Mouse (Mus musculus) midbrain, embryonic 16.5 days (tissue): ENCODE measurements around the gene Snf8. TPM values are rescaled to one million over a fixed set of nuclear protein-coding genes. Genes with fewer than 3 reads are reported as not detected.

Experiments
- polyA plus RNA-seq: library from polyadenylated mRNA; unstranded; fragments of >200 nt; fragmentation: Nextera tagmentation; extraction: Ambion mirVana; gene quantifications from 2 replicates; pipeline ENCODE4 v1.2.1, GENCODE M21; 2015

Snf8 gene
- polyA plus RNA-seq, 1 experiment from 2014 or later = 129 TPM

Other genes with a start within 250 kb of the Snf8 start
- gene Phospho1, start 210.4 kb upstream of the Snf8 start, polyA plus RNA-seq = 0.43 and 0.45 TPM in 2 replicates
- 2.6 TPM in 2 replicates for gene Gngt2, start 197.7 kb upstream of the Snf8 start, polyA plus RNA-seq
- gene Abi3, start 192.4 kb upstream of the Snf8 start, polyA plus RNA-seq = 1.2 and 1.9 TPM in 2 replicates
- not detected in 2 replicates for gene B4galnt2, start 120.0 kb upstream of the Snf8 start, polyA plus RNA-seq
- gene Igf2bp1, start 28.9 kb upstream of the Snf8 start, polyA plus RNA-seq = 6.2 and 9.5 TPM in 2 replicates
- gene Gip, start 10.3 kb upstream of the Snf8 start, polyA plus RNA-seq = not detected in 2 replicates
- gene Ube2z, start 30.5 kb downstream of the Snf8 start, polyA plus RNA-seq = 37.4 and 40.8 TPM in 2 replicates
- gene Atp5g1, start 40.8 kb downstream of the Snf8 start, polyA plus RNA-seq = 536 and 561 TPM in 2 replicates
- 0.17 TPM in 1 of 2 replicates, not detected in the other for gene Calcoco2, start 77.1 kb downstream of the Snf8 start, polyA plus RNA-seq
- gene Ttll6, start 98.9 kb downstream of the Snf8 start, polyA plus RNA-seq = 0.31 and 0.35 TPM in 2 replicates
- gene Hoxb13, start 159.4 kb downstream of the Snf8 start, polyA plus RNA-seq = not detected in 2 replicates
- not detected in 2 replicates for gene Hoxb9, start 236.6 kb downstream of the Snf8 start, polyA plus RNA-seq
- gene Hoxb8, start 247.0 kb downstream of the Snf8 start, polyA plus RNA-seq = not detected in 2 replicates